In the genomic region with DNA sequence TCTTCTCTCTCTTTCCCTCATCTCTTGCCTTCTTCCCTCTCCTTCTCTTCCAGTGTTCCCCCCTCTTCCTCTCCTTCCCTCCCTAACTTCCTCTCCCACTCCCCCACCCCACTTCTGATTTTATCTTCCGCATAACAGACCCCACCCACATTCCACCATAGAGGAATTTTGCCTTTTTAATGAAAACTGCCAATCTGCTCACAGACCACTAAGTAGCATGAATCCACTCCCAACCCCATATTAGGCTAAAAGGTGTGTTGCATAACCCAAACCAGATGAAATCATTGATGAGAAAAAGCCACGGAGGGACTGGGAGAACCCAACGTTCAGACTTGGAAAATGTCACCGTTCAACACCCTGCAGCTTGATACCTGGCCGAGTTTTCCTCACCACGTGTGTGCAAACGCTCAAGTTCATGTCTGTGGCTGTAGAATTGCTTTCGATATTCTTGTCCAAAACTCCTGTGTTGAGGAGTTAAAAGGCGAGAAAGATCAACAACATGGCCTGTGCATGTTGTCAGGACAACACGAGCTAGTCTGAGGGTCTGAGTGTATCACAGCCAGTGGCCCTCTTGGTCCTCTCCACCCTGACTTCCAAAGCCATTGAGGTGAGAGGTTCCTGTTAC, we compare ENCODE assay signal across 10 mouse cellular contexts. TPM values are rescaled to one million over a fixed set of nuclear protein-coding genes. Genes with fewer than 3 reads are reported as not detected.
DNase-seq lines count a peak whose midpoint lies in the region; ATAC-seq lines count a peak whose summit lies in the region.
"Had no signal": no experiment of that assay in that cellular context is flagged by ENCODE, and none has a peak within 500 bp of the region (broad histone marks: within the 10 kb centered on the region; RNA-seq: fewer than 3 reads in every experiment).

No protein-coding gene starts in this region.

- no peak for ATAC-seq in intestine, embryonic 14.5 days (replicated peaks; ENCODE audit: low FRiP score, low TSS enrichment, low read depth)
- no peak for ATAC-seq in intestine, embryonic 16.5 days
- no peak for ATAC-seq in limb, embryonic 12.5 days (ENCODE audit: insufficient number of reproducible peaks, insufficient read depth, low FRiP score, low TSS enrichment, low read depth)
- ATAC-seq in liver, embryonic 11.5 days (replicated peaks; ENCODE audit: low FRiP score) = no peak
- ATAC-seq: liver, postnatal 0 days had no signal

- peak overlapping the region; percentile 33; the same call in 1 of the 2 replicates for H3K27ac ChIP-seq in intestine, embryonic 14.5 days (ENCODE audit: low read depth)
- H3K27ac ChIP-seq in intestine, embryonic 16.5 days (ENCODE audit: low read length) = no peak overlapping the region; the same call in 1 of the 2 replicates
- H3K27ac ChIP-seq in embryonic facial prominence, embryonic 10.5 days (replicated peaks) = peak overlapping the region; percentile 84
- H3K27ac ChIP-seq in limb, embryonic 12.5 days = peak overlapping the region; percentile 89
- no peak overlapping the region for H3K27ac ChIP-seq in liver, embryonic 11.5 days (ENCODE audit: low read depth, low read length)
- H3K27ac ChIP-seq: hindbrain, embryonic 15.5 days had no signal

- peaks cover 13% of the 10 kb centered on the region; the same call in 1 of the 2 replicates for H3K36me3 ChIP-seq in intestine, embryonic 14.5 days (ENCODE audit: control insufficient read depth, insufficient read depth, low read length)
- H3K36me3 ChIP-seq in intestine, embryonic 16.5 days (ENCODE audit: control insufficient read depth, insufficient read depth, low read length) = peaks cover 3% of the 10 kb centered on the region
- peaks cover 40% of the 10 kb centered on the region for H3K36me3 ChIP-seq in embryonic facial prominence, embryonic 10.5 days (replicated peaks)
- peaks cover 30% of the 10 kb centered on the region; the same call in 1 of the 2 replicates for H3K36me3 ChIP-seq in limb, embryonic 12.5 days
- H3K36me3 ChIP-seq in liver, embryonic 11.5 days (ENCODE audit: control insufficient read depth, insufficient read depth, low read length) = no peaks in the 10 kb centered on the region
- H3K36me3 ChIP-seq: hindbrain, embryonic 15.5 days had no signal

- H3K27me3 ChIP-seq in intestine, embryonic 14.5 days (replicated peaks; ENCODE audit: control insufficient read depth, insufficient read depth, low read length) = no peaks in the 10 kb centered on the region
- H3K27me3 ChIP-seq in intestine, embryonic 16.5 days (replicated peaks; ENCODE audit: control insufficient read depth, insufficient read depth, low read length) = no peaks in the 10 kb centered on the region
- no peaks in the 10 kb centered on the region for H3K27me3 ChIP-seq in embryonic facial prominence, embryonic 10.5 days (replicated peaks; ENCODE audit: low read depth, poor library complexity, severe bottlenecking)
- no peaks in the 10 kb centered on the region for H3K27me3 ChIP-seq in limb, embryonic 12.5 days
- no peaks in the 10 kb centered on the region for H3K27me3 ChIP-seq in liver, embryonic 11.5 days (replicated peaks; ENCODE audit: control insufficient read depth, insufficient read depth, low read length)
- H3K27me3 ChIP-seq: hindbrain, embryonic 15.5 days had no signal

- no peaks in the 10 kb centered on the region for H3K9me3 ChIP-seq in intestine, embryonic 14.5 days (ENCODE audit: control insufficient read depth, low read length)
- H3K9me3 ChIP-seq in intestine, embryonic 16.5 days (ENCODE audit: control insufficient read depth, low read length) = no peaks in the 10 kb centered on the region
- no peaks in the 10 kb centered on the region for H3K9me3 ChIP-seq in embryonic facial prominence, embryonic 10.5 days
- no peaks in the 10 kb centered on the region for H3K9me3 ChIP-seq in limb, embryonic 12.5 days
- H3K9me3 ChIP-seq in liver, embryonic 11.5 days (ENCODE audit: control insufficient read depth, low read length) = no peaks in the 10 kb centered on the region
- H3K9me3 ChIP-seq: hindbrain, embryonic 15.5 days had no signal

- H3K4me2 ChIP-seq in intestine, embryonic 14.5 days (ENCODE audit: low read length) = no peak overlapping the region
- no peak overlapping the region for H3K4me2 ChIP-seq in intestine, embryonic 16.5 days (ENCODE audit: low read depth, low read length)
- H3K4me2 ChIP-seq in limb, embryonic 12.5 days = peak overlapping the region; percentile 34; the same call in 1 of the 2 replicates
- H3K4me2 ChIP-seq in liver, embryonic 11.5 days = no peak overlapping the region
- H3K4me2 ChIP-seq: hindbrain, embryonic 15.5 days had no signal

- 79% methylated on average over 10 of the region's 10 CpGs for WGBS in intestine, embryonic 14.5 days
- 78% methylated on average over 10 of the region's 10 CpGs for WGBS in intestine, embryonic 16.5 days
- WGBS in embryonic facial prominence, embryonic 10.5 days = 74% methylated on average over 10 of the region's 10 CpGs
- WGBS in limb, embryonic 12.5 days = 61% methylated on average over 10 of the region's 10 CpGs
- 75% methylated on average over 10 of the region's 10 CpGs for WGBS in liver, embryonic 11.5 days

- peaks cover 56% of the 10 kb centered on the region for H3K4me1 ChIP-seq in intestine, embryonic 14.5 days (replicated peaks; ENCODE audit: control insufficient read depth, insufficient read depth, low read length)
- peaks cover 61% of the 10 kb centered on the region for H3K4me1 ChIP-seq in intestine, embryonic 16.5 days (ENCODE audit: control insufficient read depth, insufficient read depth, low read length)
- H3K4me1 ChIP-seq in embryonic facial prominence, embryonic 10.5 days = peaks cover 79% of the 10 kb centered on the region
- peaks cover 79% of the 10 kb centered on the region for H3K4me1 ChIP-seq in limb, embryonic 12.5 days (replicated peaks)
- H3K4me1 ChIP-seq in liver, embryonic 11.5 days (replicated peaks; ENCODE audit: control insufficient read depth, insufficient read depth, low read length) = peaks cover 29% of the 10 kb centered on the region

- no peak for DNase-seq in intestine, embryonic 14.5 days (ENCODE audit: low spot score)
- peak; percentile 27 for DNase-seq in ES-CJ7 (ENCODE audit: low read depth, low spot score)
- no peak for DNase-seq in embryonic facial prominence, embryonic 10.5 days (ENCODE audit: low spot score)
- DNase-seq in liver, embryonic 11.5 days (ENCODE audit: low spot score) = no peak
- no peak for DNase-seq in B cell, adult 2 months
- DNase-seq: layer of hippocampus, adult 9-11 months; liver, postnatal 0 days had no signal

- no peak overlapping the region for H3K4me3 ChIP-seq in intestine, embryonic 14.5 days (ENCODE audit: low read depth, low read length)
- no peak overlapping the region for H3K4me3 ChIP-seq in intestine, embryonic 16.5 days (ENCODE audit: low read length)
- H3K4me3 ChIP-seq in embryonic facial prominence, embryonic 10.5 days = no peak overlapping the region
- no peak overlapping the region for H3K4me3 ChIP-seq in limb, embryonic 12.5 days (replicated peaks)
- no peak overlapping the region for H3K4me3 ChIP-seq in liver, embryonic 11.5 days (ENCODE audit: low read depth, low read length)
- H3K4me3 ChIP-seq: hindbrain, embryonic 15.5 days had no signal

- no peak overlapping the region for H3K9ac ChIP-seq in intestine, embryonic 14.5 days (ENCODE audit: low read length)
- H3K9ac ChIP-seq in intestine, embryonic 16.5 days (ENCODE audit: low read depth, low read length) = no peak overlapping the region
- no peak overlapping the region for H3K9ac ChIP-seq in limb, embryonic 12.5 days (replicated peaks)
- no peak overlapping the region for H3K9ac ChIP-seq in liver, embryonic 11.5 days (ENCODE audit: low read depth, low read length)
- H3K9ac ChIP-seq: hindbrain, embryonic 15.5 days; liver, postnatal 0 days had no signal

RNA-seq across cellular contexts. Expression of a gene that starts 13.0 kb away (rescaled TPM):
- polyA plus RNA-seq in intestine, embryonic 14.5 days (2014; fragmentation: Nextera tagmentation; extraction: Ambion mirVana) = 111 and 118 TPM in 2 replicates
- polyA plus RNA-seq in intestine, embryonic 16.5 days (2015; fragmentation: Nextera tagmentation; extraction: Ambion mirVana) = 114 and 127 TPM in 2 replicates
- 42.8 and 54.1 TPM in 2 replicates for polyA plus RNA-seq in embryonic facial prominence, embryonic 10.5 days (2016; fragmentation: Nextera tagmentation; extraction: Ambion mirVana)
- polyA plus RNA-seq in limb, embryonic 12.5 days (2016; fragmentation: Nextera tagmentation; extraction: Ambion mirVana) = 79.0 and 80.8 TPM in 2 replicates
- 38.2 and 40.0 TPM in 2 replicates for polyA plus RNA-seq in liver, embryonic 11.5 days (2014; fragmentation: Nextera tagmentation; extraction: Ambion mirVana)

Comparison
In these comparisons a context has a peak if more than half of its experiments do, and no peak if none do; other contexts are left out.
1. H3K27ac ChIP-seq: peak in intestine, embryonic 14.5 days (single experiment), embryonic facial prominence, embryonic 10.5 days (single experiment) and limb, embryonic 12.5 days (single experiment); none in intestine, embryonic 16.5 days (single experiment) and liver, embryonic 11.5 days (single experiment).